20 mouse cellular contexts compared by ENCODE assay signal in genomic region chr11:76324801-76325200, GRCm38 (mm10).
DNase-seq lines count a peak whose midpoint lies in the region; ATAC-seq lines count a peak whose summit lies in the region.
"Had no signal": no experiment of that assay in that cellular context is flagged by ENCODE, and none has a peak within 500 bp of the region (broad histone marks: within the 10 kb centered on the region; RNA-seq: fewer than 3 reads in every experiment).

No protein-coding gene starts in this region.

- ATAC-seq in forebrain, embryonic 12.5 days (ENCODE audit: low FRiP score), result no peak
- ATAC-seq in forebrain, embryonic 13.5 days, result no peak
- no peak for ATAC-seq in midbrain, embryonic 13.5 days
- ATAC-seq in limb, embryonic 15.5 days (ENCODE audit: insufficient number of reproducible peaks, low FRiP score, low TSS enrichment, low read depth), result 0 out of 2 replicates have a peak, but pooled peaks have one; percentile 26
- no peak for ATAC-seq in cerebellum, adult (ENCODE audit: insufficient number of reproducible peaks, low FRiP score, low TSS enrichment)
- ATAC-seq: liver, postnatal 0 days had no signal

- peaks cover 8% of the 10 kb centered on the region for H3K36me3 ChIP-seq in forebrain, embryonic 12.5 days (replicated peaks)
- H3K36me3 ChIP-seq in forebrain, embryonic 13.5 days (ENCODE audit: poor library complexity, severe bottlenecking), result no peaks in the 10 kb centered on the region
- peaks cover 16% of the 10 kb centered on the region for H3K36me3 ChIP-seq in midbrain, embryonic 10.5 days
- H3K36me3 ChIP-seq in midbrain, embryonic 13.5 days, result no peaks in the 10 kb centered on the region
- no peaks in the 10 kb centered on the region for H3K36me3 ChIP-seq in limb, embryonic 15.5 days
- H3K36me3 ChIP-seq: G1E; hindbrain, embryonic 15.5 days had no signal

- 0 out of 2 replicates have a peak overlapping the region, but pooled peaks have one; percentile 13 for H3K27ac ChIP-seq in forebrain, embryonic 12.5 days
- H3K27ac ChIP-seq in forebrain, embryonic 13.5 days, result no peak overlapping the region
- peak overlapping the region; percentile 57; the same call in 1 of the 2 replicates for H3K27ac ChIP-seq in midbrain, embryonic 10.5 days (replicated peaks)
- no peak overlapping the region for H3K27ac ChIP-seq in midbrain, embryonic 13.5 days
- H3K27ac ChIP-seq in limb, embryonic 15.5 days, result peak overlapping the region; percentile 75
- H3K27ac ChIP-seq: heart, adult 2 months; hindbrain, embryonic 15.5 days had no signal

- H3K4me3 ChIP-seq in forebrain, embryonic 12.5 days (replicated peaks), result no peak overlapping the region
- H3K4me3 ChIP-seq in forebrain, embryonic 13.5 days, result no peak overlapping the region
- H3K4me3 ChIP-seq in midbrain, embryonic 10.5 days, result no peak overlapping the region
- no peak overlapping the region for H3K4me3 ChIP-seq in midbrain, embryonic 13.5 days (replicated peaks)
- no peak overlapping the region for H3K4me3 ChIP-seq in limb, embryonic 15.5 days
- H3K4me3 ChIP-seq: heart, adult 2 months; hindbrain, embryonic 15.5 days had no signal

- H3K9ac ChIP-seq in forebrain, embryonic 12.5 days, result no peak overlapping the region
- H3K9ac ChIP-seq in forebrain, embryonic 13.5 days, result no peak overlapping the region
- no peak overlapping the region for H3K9ac ChIP-seq in midbrain, embryonic 13.5 days (replicated peaks)
- no peak overlapping the region for H3K9ac ChIP-seq in limb, embryonic 15.5 days
- H3K9ac ChIP-seq: hindbrain, embryonic 15.5 days; liver, postnatal 0 days had no signal

- H3K27me3 ChIP-seq in forebrain, embryonic 12.5 days, result no peaks in the 10 kb centered on the region
- no peaks in the 10 kb centered on the region for H3K27me3 ChIP-seq in forebrain, embryonic 13.5 days
- H3K27me3 ChIP-seq in midbrain, embryonic 10.5 days (ENCODE audit: low read depth, poor library complexity, severe bottlenecking), result no peaks in the 10 kb centered on the region
- no peaks in the 10 kb centered on the region for H3K27me3 ChIP-seq in midbrain, embryonic 13.5 days
- no peaks in the 10 kb centered on the region for H3K27me3 ChIP-seq in limb, embryonic 15.5 days
- H3K27me3 ChIP-seq: hindbrain, embryonic 15.5 days had no signal

- H3K9me3 ChIP-seq in forebrain, embryonic 12.5 days, result 0 out of 2 replicates have a peak, but pooled peaks cover 3% of the 10 kb centered on the region
- H3K9me3 ChIP-seq in forebrain, embryonic 13.5 days (replicated peaks), result no peaks in the 10 kb centered on the region
- H3K9me3 ChIP-seq in midbrain, embryonic 10.5 days (replicated peaks), result no peaks in the 10 kb centered on the region; the same call in 1 of the 2 replicates
- no peaks in the 10 kb centered on the region; the same call in 1 of the 2 replicates for H3K9me3 ChIP-seq in midbrain, embryonic 13.5 days
- no peaks in the 10 kb centered on the region for H3K9me3 ChIP-seq in limb, embryonic 15.5 days
- H3K9me3 ChIP-seq: G1E; hindbrain, embryonic 15.5 days had no signal

- H3K4me2 ChIP-seq in forebrain, embryonic 12.5 days, result no peak overlapping the region
- H3K4me2 ChIP-seq in forebrain, embryonic 13.5 days, result no peak overlapping the region
- H3K4me2 ChIP-seq in midbrain, embryonic 13.5 days (replicated peaks), result no peak overlapping the region
- 0 out of 2 replicates have a peak overlapping the region, but pooled peaks have one; percentile 1 for H3K4me2 ChIP-seq in limb, embryonic 15.5 days
- H3K4me2 ChIP-seq: hindbrain, embryonic 15.5 days had no signal

- 43% methylated on average over 9 of the region's 9 CpGs for WGBS in forebrain, embryonic 12.5 days
- 40% methylated on average over 9 of the region's 9 CpGs for WGBS in forebrain, embryonic 13.5 days
- 83% methylated on average over 9 of the region's 9 CpGs for WGBS in midbrain, embryonic 10.5 days
- 75% methylated on average over 9 of the region's 9 CpGs for WGBS in midbrain, embryonic 13.5 days
- 12% methylated on average over 9 of the region's 9 CpGs for WGBS in limb, embryonic 15.5 days

- DNase-seq in midbrain, embryonic 10.5 days (ENCODE audit: low spot score), result no peak
- DNase-seq in ovary, postnatal 14 days (ENCODE audit: low spot score), result no peak
- DNase-seq: adrenal gland, postnatal 14 days; cerebellum, adult 18-20 months; cerebellum, postnatal 25 days; gastrocnemius, postnatal 14 days; heart, adult 2 months; heart, postnatal 36 days; kidney, adult 18-20 months; liver, postnatal 0 days; lung, postnatal 10 days; right cerebral cortex, postnatal 25 days; thymus, postnatal 14 days had no signal

- peaks cover 52% of the 10 kb centered on the region for H3K4me1 ChIP-seq in forebrain, embryonic 12.5 days
- H3K4me1 ChIP-seq in forebrain, embryonic 13.5 days, result peaks cover 52% of the 10 kb centered on the region
- H3K4me1 ChIP-seq in midbrain, embryonic 10.5 days, result peaks cover 64% of the 10 kb centered on the region
- peaks cover 50% of the 10 kb centered on the region for H3K4me1 ChIP-seq in midbrain, embryonic 13.5 days (replicated peaks)
- H3K4me1 ChIP-seq in limb, embryonic 15.5 days, result peaks cover 89% of the 10 kb centered on the region

Comparison
In these comparisons a context has a peak if more than half of its experiments do, and no peak if none do; other contexts are left out.
1. H3K27ac ChIP-seq: peak in forebrain, embryonic 12.5 days (single experiment), midbrain, embryonic 10.5 days (single experiment) and limb, embryonic 15.5 days (single experiment); none in forebrain, embryonic 13.5 days (single experiment) and midbrain, embryonic 13.5 days (single experiment).